Mouse (Mus musculus): ENCODE data around the gene Zfp429. TPM values are rescaled to one million over a fixed set of nuclear protein-coding genes. Genes with fewer than 3 reads are reported as not detected.
A peak's percentile ranks its signal among the peaks of the same experiment; 100 is the strongest.
"Not testable (repeated sequence)": the region's sequence is repeated elsewhere in the genome, so short reads cannot be mapped to it uniquely, and the experiment has no call there.

The Zfp429 gene
- total RNA-seq (2021): 1 to 10 TPM in 1 of 2 experiments, under 1 TPM in 1; 0.86 to 2.2 TPM
- long read RNA-seq, experiment 1, partial matches to known transcripts: 0 of 2 reads
- long read RNA-seq, experiment 1, other reads (novel, unspliced or antisense): 1 of 2 reads
- long read RNA-seq, experiment 2, partial matches to known transcripts: 0 of 1 reads
- long read RNA-seq, experiment 2, other reads (novel, unspliced or antisense): 0 of 1 reads

- intact Hi-C loops (cut with DNase I): not testable (repeated sequence)
- peak; percentile 41 to 72 for DNase-seq (ENCODE audit: low spot score in 2 of 2)
Observed at GRCm38 (mm10) chr13:67399183-67399903, at the start of gene Zfp429. TSS of gene Zfp429 (minus strand) at chr13:67399819.

GRCm38 (mm10) chr13:67437095-67437494 is 37.5 kb upstream of the Zfp429 start:
- intact Hi-C loops (cut with DNase I): not testable (repeated sequence)

GRCm38 (mm10) chr13:67428116-67428515 is 28.5 kb upstream of the Zfp429 start:
- no peak for DNase-seq (ENCODE audit: low spot score in 2 of 2)
- intact Hi-C loops (cut with DNase I): no loop called here

More at GRCm38 (mm10) chr13:67437095-67437494, 37.5 kb upstream of the Zfp429 start:
- DNase-seq (ENCODE audit: low spot score in 2 of 2): not testable (repeated sequence)

- intact Hi-C loops (cut with DNase I); DNase-seq (ENCODE audit: low spot score in 2 of 2): not testable (repeated sequence)
Observed at GRCm38 (mm10) chr13:67425699-67426098, 26.1 kb upstream of the Zfp429 start.

GRCm38 (mm10) chr13:67422532-67422931 is 22.9 kb upstream of the Zfp429 start:
- intact Hi-C loops (cut with DNase I); DNase-seq (ENCODE audit: low spot score in 2 of 2): not testable (repeated sequence)

- DNase-seq (ENCODE audit: low spot score in 2 of 2): peak; percentile 25
- intact Hi-C loops (cut with DNase I): no loop called here
Observed at GRCm38 (mm10) chr13:67421207-67421857, 21.7 kb upstream of the Zfp429 start, which contains the start of gene Zfp459. TSS of gene Zfp459 (minus strand) at chr13:67421418.

GRCm38 (mm10) chr13:67420558-67421206 is 21.1 kb upstream of the Zfp429 start:
- peak in 1 of 2 experiments; percentile 7 for DNase-seq (ENCODE audit: low spot score in 2 of 2)
- intact Hi-C loops (cut with DNase I): no loop called here

- intact Hi-C loops (cut with DNase I): no loop called here
- DNase-seq (ENCODE audit: low spot score in 2 of 2): no peak
Observed at GRCm38 (mm10) chr13:67416811-67417210, 17.2 kb upstream of the Zfp429 start.

GRCm38 (mm10) chr13:67415759-67416158 is 16.1 kb upstream of the Zfp429 start:
- no peak for DNase-seq (ENCODE audit: low spot score in 2 of 2)
- intact Hi-C loops (cut with DNase I): no loop called here

- DNase-seq (ENCODE audit: low spot score in 2 of 2): peak in 1 of 2 experiments; percentile 23
- intact Hi-C loops (cut with DNase I): not testable (repeated sequence)
Observed at GRCm38 (mm10) chr13:67413634-67414033, 14.0 kb upstream of the Zfp429 start.

GRCm38 (mm10) chr13:67376255-67376654 is 23.4 kb downstream of the Zfp429 start:
- intact Hi-C loops (cut with DNase I); DNase-seq (ENCODE audit: low spot score in 2 of 2): not testable (repeated sequence)

GRCm38 (mm10) chr13:67375050-67375911 is 24.3 kb downstream of the Zfp429 start, which contains the start of the genes Gm28041 and Zfp456:
TSS of gene Gm28041 (minus strand) at chr13:67375733.
TSS of gene Zfp456 (minus strand) at chr13:67375810.
- intact Hi-C loops (cut with DNase I): loop anchor here (2.0 kb wide), 1 partner anchor 200 kb away; no protein-coding TSS in a partner anchor
- DNase-seq (ENCODE audit: low spot score in 2 of 2): peak; percentile 22 to 63

GRCm38 (mm10) chr13:67360131-67360744 is 39.4 kb downstream of the Zfp429 start, which contains the start of the genes Gm28044 and Zfp953:
TSS of gene Gm28044 (minus strand) at chr13:67360536.
TSS of gene Zfp953 (minus strand) at chr13:67360605.
- intact Hi-C loops (cut with DNase I): no loop called here
- peak; percentile 88 to 90 for DNase-seq (ENCODE audit: low spot score in 2 of 2)

- no peak for DNase-seq (ENCODE audit: low spot score in 2 of 2)
Observed at GRCm38 (mm10) chr13:67351854-67352253, 47.8 kb downstream of the Zfp429 start.

GRCm38 (mm10) chr13:67343422-67343821 is 56.2 kb downstream of the Zfp429 start:
- intact Hi-C loops (cut with DNase I): no loop called here
- DNase-seq (ENCODE audit: low spot score in 2 of 2): no peak

More at GRCm38 (mm10) chr13:67351854-67352253, 47.8 kb downstream of the Zfp429 start:
- intact Hi-C loops (cut with DNase I): no loop called here
